In genomic region chr9:94681095-94681487, GRCm38 (mm10) we compare ENCODE assay signal across 11 mouse cellular contexts. TPM values are rescaled to one million over a fixed set of nuclear protein-coding genes. Genes with fewer than 3 reads are reported as not detected.
A peak's percentile ranks its signal among the peaks of the same experiment; 100 is the strongest.
DNase-seq lines count a peak whose midpoint lies in the region; ATAC-seq lines count a peak whose summit lies in the region.
"Had no signal": no experiment of that assay in that cellular context is flagged by ENCODE, and none has a peak within 500 bp of the region (broad histone marks: within the 10 kb centered on the region; RNA-seq: fewer than 3 reads in every experiment).

No protein-coding gene starts in this region.

- H3K4me2 ChIP-seq in neural tube, embryonic 15.5 days = no peak overlapping the region
- H3K4me2 ChIP-seq: hindbrain, embryonic 13.5 days; limb, embryonic 13.5 days had no signal

- no peaks in the 10 kb centered on the region; the same call in 1 of the 2 replicates for H3K4me1 ChIP-seq in neural tube, embryonic 15.5 days
- H3K4me1 ChIP-seq: hindbrain, embryonic 13.5 days; limb, embryonic 13.5 days had no signal

- no peaks in the 10 kb centered on the region for H3K36me3 ChIP-seq in neural tube, embryonic 15.5 days
- H3K36me3 ChIP-seq: hindbrain, embryonic 13.5 days; limb, embryonic 13.5 days had no signal

- no peaks in the 10 kb centered on the region for H3K27me3 ChIP-seq in neural tube, embryonic 15.5 days (replicated peaks)
- H3K27me3 ChIP-seq: hindbrain, embryonic 13.5 days; limb, embryonic 13.5 days had no signal

- no peaks in the 10 kb centered on the region for H3K9me3 ChIP-seq in neural tube, embryonic 15.5 days (replicated peaks)
- H3K9me3 ChIP-seq: hindbrain, embryonic 13.5 days; limb, embryonic 13.5 days had no signal

- H3K27ac ChIP-seq in neural tube, embryonic 15.5 days (replicated peaks) = no peak overlapping the region
- H3K27ac ChIP-seq: hindbrain, embryonic 13.5 days; limb, embryonic 13.5 days had no signal

- H3K4me3 ChIP-seq in neural tube, embryonic 15.5 days (replicated peaks) = no peak overlapping the region
- H3K4me3 ChIP-seq: hindbrain, embryonic 13.5 days; limb, embryonic 13.5 days had no signal

- peak; percentile 50 to 80 for DNase-seq in frontal cortex, adult 2 months (ENCODE audit: extremely low spot score in 1 of 2, low spot score in 1 of 2)
- DNase-seq in frontal cortex, postnatal 10 days (ENCODE audit: low spot score in 2 of 2) = no peak
- peak; percentile 53 for DNase-seq in urinary bladder, postnatal 14 days (ENCODE audit: low spot score)
- no peak for DNase-seq in urinary bladder, adult 2 months (ENCODE audit: low spot score)
- DNase-seq in kidney, postnatal 4 days = peak; percentile 81 to 86
- DNase-seq in testis, postnatal 14 days (ENCODE audit: low spot score) = peak; percentile 61
- no peak for DNase-seq in T-cell, adult 2 months (ENCODE audit: low spot score)
- DNase-seq: B cell, adult 2 months had no signal

- H3K9ac ChIP-seq in neural tube, embryonic 15.5 days (replicated peaks) = no peak overlapping the region
- H3K9ac ChIP-seq: hindbrain, embryonic 13.5 days; limb, embryonic 13.5 days had no signal

- 86% methylated on average over 8 of the region's 8 CpGs for WGBS in neural tube, embryonic 15.5 days

- no peak for ATAC-seq in neural tube, embryonic 15.5 days (ENCODE audit: low FRiP score)

RNA-seq across cellular contexts. Expression of gene Slc9a9, which starts 11.4 kb away (rescaled TPM):
- polyA plus RNA-seq in frontal cortex, adult 2 months (2012; rRNA removed) = 18.4 and 20.8 TPM in 2 replicates
- polyA plus RNA-seq in urinary bladder, adult 2 months (2012; rRNA removed) = 5.9 and 6.1 TPM in 2 replicates
- 9.2 and 10.5 TPM in 2 replicates for polyA plus RNA-seq in neural tube, embryonic 15.5 days (2015; fragmentation: Nextera tagmentation; extraction: Ambion mirVana)

Comparison
In these comparisons a context has a peak if more than half of its experiments do, and no peak if none do; other contexts are left out.
1. DNase-seq: peak in frontal cortex, adult 2 months (2 of 2), urinary bladder, postnatal 14 days (single experiment), kidney, postnatal 4 days (2 of 2) and testis, postnatal 14 days (single experiment); none in frontal cortex, postnatal 10 days (0 of 2), urinary bladder, adult 2 months (single experiment) and T-cell, adult 2 months (single experiment).